Mouse (Mus musculus) lung, adult 2 months (tissue): Measurements from ENCODE around the gene Ust.

Source experiments
- CTCF ChIP-seq: fragments of 200-500 bp; IDR thresholded peaks from 2 replicates; pipeline ENCODE4 v1.5.1; 2011; ENCODE audit warnings: mild to moderate bottlenecking, low read length, control low read depth; ENCODE audit not compliant: insufficient read depth
- POLR2A ChIP-seq: fragments of 200-500 bp; IDR thresholded peaks from 2 replicates; pipeline ENCODE4 v1.6.1; 2011; ENCODE audit warnings: low read depth, mild to moderate bottlenecking, control low read depth, low read length, borderline replicate concordance; ENCODE audit errors: extremely low read depth

DNA sequence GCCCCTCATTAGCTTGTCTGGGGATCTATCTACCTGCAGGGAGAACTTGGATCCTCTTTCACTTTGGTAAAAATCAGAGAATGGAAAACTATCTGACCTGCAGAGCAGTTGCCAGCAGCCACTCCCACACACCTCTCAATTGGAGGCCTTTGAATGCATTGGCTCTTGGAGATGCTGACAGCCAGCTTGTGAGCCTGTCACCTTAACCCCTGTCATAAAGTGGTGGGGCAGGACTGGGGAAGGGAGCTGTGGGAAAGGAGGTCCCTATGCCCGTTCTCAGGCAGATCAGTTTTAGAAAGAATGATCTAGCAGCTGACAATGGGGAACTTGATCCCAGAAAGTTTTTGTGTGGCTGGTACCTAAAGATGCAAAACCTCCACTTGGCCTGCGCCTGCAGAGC lies 31.2 kb downstream of the Ust start:
- no peak for TF ChIP-seq CTCF
- TF ChIP-seq POLR2A: no peak
